Mouse (Mus musculus) retina, postnatal 1 day (tissue): ENCODE measurements around the gene Vti1a.
A peak's percentile ranks its signal among the peaks of the same experiment; 100 is the strongest.

Source experiments
- DNase-seq: peaks from one replicate; pipeline ENCODE4 v3.0.0-alpha.2; 2012

The Vti1a gene

DNA sequence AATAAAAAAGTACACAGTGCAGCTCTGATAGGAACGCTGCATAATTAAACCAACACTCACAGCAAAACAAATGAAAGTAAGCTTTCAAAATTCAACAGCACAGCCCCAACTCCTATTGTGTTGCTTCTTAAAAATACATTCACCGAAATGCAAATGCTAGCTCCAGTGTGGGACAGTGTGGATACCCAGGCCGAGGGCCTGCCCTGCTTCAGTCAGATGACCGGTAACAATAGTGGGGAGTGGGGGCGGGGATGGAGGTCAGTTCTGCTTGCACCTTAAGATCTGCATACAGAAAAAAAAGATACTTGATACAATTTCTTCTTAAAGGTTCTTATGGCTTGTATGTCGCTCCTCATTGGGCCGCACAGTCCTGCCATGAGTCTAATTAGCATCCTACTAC, 65.2 kb downstream of the Vti1a start:
- no peak for DNase-seq

DNA sequence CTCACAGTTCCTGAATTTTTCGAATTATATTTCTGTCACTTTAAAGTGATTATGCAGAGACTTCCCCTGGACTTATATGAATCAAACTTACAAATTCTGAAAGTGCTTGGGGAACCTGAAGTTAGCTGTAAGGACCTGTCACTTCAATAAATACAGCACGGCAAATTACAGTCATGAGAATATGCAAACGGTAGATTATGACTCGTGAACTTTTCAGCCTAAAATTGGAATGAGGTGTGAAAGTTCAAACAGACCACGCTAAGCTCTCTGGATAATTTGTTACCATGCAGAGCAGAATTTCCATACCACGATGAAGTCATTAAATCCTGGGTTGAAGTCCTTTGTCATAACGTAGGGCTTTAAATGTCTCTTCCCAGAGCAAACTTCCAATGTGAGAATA, 66.7 kb downstream of the Vti1a start:
- DNase-seq: no peak

DNA sequence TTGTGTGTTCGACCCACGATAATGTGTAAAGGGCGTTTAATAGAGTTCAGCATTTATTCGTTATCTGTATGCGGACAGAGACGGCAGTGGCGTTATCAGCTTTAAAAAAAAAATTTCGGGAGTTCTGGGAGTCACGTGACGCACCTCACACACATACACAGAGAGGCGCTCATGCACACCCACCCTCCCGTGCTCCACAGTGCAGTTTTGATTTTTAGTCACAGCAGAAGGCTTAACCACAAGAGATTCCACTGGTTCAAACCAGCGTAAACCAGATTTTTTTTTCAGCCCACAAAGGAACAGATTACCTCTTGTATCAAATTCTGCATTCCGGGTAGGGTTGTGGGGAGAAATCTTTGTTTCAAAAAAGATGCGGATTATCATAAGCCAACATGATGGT, 68.5 kb downstream of the Vti1a start:
- DNase-seq: peak; percentile 60

DNA sequence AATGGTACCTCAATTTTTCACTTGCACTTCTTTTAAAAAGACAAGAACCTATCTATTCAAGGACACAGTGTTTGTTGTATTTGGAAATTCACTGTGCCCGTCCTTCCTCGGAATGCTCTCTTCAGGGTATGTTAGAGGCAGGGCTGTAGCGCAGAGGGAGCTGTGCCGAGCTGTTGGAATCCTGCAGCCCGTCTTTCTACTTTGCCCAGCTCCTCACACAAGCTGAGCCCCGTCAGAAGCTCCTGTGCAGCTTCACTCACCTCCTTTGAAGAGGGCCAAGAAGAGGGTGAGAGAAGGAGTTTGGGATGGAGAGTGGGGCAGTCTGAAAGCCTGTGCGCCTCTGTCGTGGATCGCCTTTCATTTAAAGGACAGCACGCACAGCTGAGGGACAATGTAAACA, 72.9 kb downstream of the Vti1a start:
- no peak for DNase-seq

DNA sequence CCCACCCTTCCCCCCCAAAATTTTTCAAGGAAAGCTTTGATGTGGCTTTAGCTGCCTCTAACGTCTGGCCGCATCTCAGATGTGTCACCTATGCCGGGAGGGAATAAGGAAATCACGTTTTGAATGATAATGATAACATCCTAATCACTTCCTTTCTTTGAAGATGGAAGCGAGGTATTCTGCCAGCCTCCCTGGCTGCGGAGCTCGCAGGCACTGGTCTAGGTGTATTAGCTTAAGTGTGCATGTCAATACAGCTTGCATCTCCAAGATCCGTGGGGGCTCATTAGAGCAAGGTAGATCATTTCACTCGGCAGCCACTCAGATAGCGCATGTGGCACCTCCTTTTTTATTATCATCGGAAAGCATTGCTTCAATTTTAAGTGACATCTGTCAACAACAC, 74.2 kb downstream of the Vti1a start:
- no peak for DNase-seq

DNA sequence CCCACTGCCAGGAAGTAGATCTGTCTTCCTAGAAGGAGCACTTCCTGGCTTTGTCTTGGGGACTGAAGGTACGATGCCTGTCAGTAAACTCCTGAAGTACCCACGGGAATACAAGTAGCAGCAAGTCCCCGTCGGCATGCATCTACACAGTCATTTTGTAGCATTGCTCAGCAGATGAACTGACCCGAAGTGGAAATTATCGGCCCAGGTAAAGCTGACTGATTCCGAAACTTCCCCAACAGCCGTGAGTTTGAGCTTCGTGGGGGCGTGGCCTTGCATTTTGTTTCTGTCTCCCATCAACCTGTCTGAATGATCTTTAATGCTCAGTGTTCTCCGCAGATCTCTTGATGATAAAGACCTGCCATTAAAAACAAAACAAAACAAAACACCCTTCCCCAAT, 85.5 kb downstream of the Vti1a start:
- DNase-seq: no peak

DNA sequence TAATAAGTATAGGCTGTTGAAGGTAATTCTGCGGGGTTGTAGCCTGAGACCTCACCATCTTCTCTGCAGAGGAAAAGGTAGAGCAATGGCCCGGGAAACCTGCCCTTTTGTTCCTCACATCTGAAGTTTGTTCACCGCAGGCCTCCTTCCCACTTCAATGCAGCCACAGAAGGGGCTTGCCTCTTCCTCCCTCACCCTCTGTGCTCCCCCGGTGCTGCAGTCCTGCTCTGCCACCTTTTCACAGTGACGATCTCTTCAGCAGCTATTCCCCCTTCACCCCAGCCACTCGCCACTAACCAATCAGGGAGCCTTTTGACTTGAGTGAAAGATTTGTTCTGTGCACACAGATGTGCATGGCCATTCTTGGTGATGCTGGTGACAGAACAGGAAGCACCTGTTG, 92.4 kb downstream of the Vti1a start:
- no peak for DNase-seq

DNA sequence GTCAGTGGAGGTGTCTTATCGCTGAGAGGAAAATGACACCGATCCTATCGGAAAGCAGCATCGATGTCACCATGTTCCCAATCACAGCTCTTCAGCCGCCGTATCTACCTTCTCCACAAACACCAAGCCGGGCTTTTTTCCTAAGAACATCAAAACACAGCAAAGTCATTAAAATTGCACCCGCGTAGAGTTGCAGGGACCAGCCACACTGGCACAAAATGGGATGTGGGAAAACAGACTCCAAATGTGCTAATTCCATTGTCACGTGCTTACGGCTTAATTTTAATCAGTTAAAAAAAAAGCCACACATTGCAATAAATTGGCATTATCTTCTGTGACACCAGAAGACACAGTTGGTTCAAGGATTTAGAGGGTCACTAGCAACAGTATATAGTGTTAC, 95.3 kb downstream of the Vti1a start:
- no peak for DNase-seq

DNA sequence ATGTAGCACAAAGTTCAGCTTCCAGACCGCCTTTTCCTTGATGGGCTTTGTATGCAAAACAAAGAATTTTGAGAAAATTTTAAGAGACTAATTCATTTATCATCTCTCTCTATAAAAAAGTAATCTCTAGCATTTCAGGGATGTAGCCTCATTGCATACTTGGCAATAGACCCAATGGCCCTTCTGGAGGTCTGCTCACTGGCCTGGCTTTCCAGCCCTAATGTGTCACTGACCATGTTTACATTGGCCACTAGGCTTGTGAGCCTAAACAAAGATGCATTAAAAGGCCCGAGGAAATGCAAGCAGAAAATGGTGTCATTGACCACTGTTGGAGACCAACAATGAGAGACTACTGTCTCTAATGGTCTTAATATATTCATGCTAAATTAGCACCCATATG, 95.8 kb downstream of the Vti1a start:
- DNase-seq: peak; percentile 22

DNA sequence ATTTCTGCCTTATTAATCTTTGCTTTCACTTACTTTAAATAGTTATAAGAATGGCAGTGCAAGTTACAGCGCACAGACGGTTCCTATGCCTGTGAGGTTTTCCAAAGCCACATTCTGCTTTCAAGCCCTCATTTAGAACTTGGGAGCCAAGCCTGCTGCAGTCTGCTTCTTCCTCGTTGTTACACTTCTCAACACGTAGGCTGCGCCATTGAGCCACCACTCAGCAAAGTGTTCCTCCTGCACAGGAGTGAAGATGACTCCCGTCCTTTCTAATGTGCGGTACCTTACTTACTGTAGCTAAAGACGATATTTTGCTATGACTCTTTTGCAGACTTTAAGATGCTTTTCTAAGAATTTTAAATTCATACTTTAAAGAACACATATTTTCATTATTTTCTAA, 98.0 kb downstream of the Vti1a start:
- DNase-seq: peak; percentile 81

DNA sequence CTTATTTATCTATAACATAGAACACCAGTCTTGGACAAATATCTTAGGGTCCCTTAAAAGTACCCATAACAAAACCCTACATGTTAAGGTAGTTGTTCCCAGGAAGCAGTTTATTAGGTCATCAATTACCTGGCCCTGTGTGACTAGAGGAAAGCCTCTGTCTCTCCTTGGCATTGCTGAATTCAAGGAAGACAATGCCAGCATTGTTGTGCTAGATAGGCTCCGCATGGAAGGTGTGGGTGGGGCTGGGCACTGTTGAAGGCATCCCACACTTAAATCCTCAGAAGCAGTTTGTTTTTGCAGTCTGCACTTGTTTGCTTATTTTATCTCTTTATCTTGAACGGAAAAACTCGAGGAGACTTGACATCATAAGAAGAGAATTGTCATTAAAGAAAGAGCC, 102.7 kb downstream of the Vti1a start:
- no peak for DNase-seq

DNA sequence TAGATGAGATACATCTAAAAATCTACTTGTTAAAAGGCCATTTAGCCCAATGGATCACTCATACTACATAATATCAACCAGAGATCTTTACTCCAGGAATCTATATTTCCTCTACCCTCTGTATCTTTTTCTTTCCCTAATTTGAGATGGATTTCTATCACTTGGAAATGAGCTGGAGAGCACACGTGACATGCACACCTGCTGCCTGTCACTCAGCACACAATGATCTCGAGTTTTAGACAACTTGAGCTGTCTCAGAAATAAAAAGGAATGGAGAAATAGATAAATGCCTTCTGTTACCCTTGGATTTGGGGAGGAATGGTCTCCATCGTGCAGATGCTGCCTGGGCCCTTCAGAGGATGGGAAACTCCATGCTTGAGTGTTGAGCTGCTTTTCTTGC, 103.9 kb downstream of the Vti1a start:
- DNase-seq: no peak

DNA sequence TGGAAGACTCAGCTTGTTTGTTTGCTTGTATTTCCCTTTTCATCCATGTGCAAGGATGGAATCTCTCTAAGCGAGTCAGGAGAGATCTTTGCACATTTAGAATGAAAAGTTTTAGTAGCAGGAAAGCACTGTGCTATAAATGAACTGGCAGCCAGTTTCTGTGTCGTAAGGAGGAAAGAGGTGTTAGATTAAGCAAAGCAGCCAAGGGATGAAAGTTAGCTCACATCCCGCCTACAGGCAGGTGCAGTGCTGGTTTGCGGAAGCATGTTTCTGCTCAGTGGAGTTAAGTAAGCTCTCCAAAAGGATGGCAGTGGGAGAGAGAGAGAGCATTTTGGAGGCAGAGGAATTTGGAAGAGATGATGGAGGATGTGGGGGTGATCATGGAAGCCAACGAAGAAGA, 105.7 kb downstream of the Vti1a start:
- DNase-seq: no peak

DNA sequence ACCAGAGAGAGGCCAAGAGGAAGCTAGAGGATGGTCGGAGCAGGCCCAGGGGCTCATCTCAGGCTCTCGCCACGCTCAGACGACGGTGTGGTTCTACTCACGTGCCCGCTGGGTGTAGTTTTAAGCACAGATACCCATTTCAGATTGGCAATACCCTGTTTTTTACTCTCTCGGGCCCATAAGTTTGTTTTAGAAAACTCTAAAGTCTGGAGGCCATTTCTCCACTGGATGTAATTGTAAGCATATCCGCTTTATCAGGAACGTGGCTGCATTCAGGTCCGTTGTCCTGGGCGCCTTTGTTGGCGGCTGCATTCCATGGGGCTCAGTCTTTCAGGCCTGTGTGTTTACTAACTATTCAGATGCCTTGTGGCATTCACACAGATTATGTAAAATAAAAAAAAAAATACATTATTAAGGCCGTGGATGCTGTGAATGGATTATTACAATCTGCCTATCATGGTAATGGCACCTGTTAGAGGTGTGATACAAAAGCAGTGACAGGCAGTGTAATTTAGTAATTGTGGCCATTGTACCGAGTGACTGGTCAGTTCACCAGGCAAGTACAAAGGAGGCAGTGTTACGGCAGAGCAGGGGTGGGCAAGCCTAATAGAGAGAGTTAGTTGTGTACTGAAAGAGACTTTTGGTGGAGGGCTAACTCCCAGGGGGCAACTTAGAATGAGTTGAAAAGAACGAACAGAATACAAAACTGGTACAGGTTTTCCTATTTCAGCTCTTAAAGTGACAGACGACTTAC, 106.4 kb downstream of the Vti1a start:
- peak; percentile 66 for DNase-seq

DNA sequence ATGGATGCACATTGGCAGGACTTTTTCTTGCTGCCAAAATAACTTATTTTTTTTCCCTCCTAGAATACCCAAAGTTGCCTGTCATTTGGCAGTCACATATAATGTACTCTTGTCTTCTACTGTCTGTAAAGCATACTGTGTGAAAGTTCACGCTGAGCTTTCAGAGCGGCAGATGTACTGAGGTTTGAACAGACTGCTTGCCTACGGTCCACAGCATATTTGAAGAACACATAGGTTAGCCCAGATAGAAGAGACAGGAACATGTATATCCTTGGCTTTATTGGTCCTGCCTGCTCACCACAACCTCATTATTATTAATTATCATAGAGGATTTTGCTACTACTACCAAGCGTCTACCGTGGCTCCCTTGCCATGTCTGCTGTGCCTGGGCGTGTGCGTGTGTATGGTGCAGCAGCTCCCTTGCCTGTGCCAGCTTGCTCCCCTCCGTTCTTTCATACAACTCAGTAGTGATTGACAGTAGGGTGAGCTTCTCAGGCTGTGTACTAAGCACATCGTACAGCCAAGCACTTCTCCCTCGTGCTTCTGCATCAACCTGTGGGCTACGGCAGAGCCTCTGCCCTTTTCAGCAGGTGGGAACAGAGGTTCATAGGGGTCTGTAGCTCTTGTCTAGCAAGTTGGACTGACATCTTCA, 107.1 kb downstream of the Vti1a start:
- DNase-seq: no peak

DNA sequence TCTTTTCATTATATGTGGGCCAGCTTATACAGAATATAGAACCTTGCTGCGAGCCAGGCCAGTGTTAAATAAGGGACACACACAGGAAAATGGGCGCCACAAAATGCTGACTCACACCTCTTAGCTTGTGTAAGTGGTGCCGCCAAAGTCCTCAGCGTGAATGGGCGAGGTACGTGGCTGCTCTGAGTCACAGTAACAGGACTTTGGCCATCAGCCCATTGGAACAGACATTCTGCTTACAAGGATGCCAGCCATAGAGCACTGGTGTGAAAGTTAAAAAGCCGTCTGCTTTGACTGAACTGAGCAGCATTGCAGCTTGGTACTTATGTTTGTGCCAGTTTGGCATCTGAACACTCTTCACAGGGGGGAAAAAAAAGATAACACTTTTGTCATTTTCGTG, 107.9 kb downstream of the Vti1a start:
- DNase-seq: no peak

DNA sequence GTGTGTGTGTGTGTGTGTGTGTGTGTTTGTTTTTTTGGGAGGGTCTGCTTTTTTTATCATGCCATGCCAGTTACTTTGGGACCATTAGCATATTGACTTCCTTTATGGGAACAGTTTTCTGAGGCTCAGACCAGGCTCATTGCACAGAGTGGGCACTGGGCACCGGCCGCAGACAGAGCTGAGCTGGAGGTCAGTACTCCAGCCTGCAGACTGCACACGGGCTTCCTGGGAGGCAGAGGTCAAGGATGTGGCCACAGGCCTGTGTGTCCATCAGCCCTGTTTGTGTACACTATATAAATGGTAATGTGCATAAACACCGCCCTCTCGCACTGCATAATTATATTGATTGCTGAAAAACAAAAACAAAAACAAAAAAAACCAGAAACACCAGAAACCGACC, 108.4 kb downstream of the Vti1a start:
- no peak for DNase-seq

DNA sequence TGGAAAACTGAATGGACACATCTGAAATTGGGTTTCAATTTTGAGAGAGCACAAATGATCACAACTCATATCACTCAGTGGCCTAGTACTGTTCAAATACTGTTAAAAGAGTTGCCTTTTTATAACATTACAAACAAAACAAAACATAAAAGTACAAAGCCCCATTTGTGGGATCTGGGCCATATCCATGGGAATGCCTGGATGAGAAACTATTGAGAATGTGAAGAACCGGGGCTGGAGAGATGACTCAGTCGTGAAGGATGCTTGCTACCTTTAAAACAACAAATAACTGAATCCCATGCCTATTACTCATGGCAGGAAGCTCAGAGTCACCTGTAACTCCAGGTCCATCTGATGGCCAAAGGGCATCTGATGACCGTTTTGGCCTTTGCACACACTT, 124.2 kb downstream of the Vti1a start:
- no peak for DNase-seq

DNA sequence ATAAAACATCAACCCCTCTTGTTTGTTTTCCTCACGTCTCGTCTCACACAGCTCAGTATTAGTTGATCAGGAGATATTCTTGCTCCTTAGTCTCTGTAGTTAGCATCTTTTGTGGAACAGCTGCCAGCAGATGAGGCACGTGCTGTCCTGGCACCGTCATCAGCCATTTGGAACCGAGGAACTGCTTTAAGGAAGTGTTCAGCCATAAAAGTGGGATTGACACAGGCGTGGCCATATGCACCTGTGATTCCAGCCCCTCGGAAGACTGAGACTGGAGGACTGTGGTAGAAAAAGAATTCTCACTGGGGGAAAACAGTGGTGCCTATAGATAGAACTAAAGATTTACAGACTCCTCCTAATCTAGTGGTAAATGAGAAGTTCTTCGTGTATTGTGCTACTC, 127.5 kb downstream of the Vti1a start:
- DNase-seq: no peak

DNA sequence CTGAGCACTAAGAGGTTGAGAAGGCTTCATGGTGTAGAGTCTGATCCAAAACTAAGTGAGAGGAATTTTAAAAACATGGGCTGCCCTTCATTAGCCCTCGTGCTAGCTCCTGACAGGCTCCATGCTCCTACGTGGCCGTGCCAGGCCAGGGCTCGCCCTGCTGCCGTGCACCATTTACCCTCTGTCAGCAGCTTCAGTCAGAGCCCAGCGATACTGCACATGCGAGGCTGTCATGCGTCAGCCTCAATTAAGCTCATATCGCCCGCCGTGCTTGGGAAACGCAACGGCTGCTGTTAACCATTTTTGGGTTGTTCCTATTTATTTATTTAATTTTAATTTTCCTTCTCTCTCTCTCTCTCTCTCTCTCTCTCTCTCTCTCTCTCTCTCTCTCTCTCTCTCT, 133.0 kb downstream of the Vti1a start:
- peak; percentile 87 for DNase-seq

DNA sequence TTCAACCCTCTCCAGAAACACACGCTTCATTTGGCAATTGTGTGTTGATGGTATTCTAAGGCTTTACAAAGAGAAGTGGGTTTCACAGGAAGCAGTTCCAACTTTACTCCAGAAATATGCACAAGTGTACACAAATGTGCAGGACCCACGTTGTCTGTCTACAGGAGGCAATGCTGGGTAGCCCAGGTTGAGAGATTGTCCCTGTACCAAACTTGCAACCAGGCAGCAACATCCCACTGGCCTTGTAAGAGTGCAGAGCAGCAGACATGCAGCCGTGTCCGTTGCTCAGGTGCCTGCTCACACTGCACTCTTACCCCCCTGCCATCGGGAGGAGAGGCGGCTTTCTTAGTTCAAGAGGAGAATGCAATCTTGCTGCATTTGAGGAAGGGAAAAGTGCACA, 133.4 kb downstream of the Vti1a start:
- no peak for DNase-seq

DNA sequence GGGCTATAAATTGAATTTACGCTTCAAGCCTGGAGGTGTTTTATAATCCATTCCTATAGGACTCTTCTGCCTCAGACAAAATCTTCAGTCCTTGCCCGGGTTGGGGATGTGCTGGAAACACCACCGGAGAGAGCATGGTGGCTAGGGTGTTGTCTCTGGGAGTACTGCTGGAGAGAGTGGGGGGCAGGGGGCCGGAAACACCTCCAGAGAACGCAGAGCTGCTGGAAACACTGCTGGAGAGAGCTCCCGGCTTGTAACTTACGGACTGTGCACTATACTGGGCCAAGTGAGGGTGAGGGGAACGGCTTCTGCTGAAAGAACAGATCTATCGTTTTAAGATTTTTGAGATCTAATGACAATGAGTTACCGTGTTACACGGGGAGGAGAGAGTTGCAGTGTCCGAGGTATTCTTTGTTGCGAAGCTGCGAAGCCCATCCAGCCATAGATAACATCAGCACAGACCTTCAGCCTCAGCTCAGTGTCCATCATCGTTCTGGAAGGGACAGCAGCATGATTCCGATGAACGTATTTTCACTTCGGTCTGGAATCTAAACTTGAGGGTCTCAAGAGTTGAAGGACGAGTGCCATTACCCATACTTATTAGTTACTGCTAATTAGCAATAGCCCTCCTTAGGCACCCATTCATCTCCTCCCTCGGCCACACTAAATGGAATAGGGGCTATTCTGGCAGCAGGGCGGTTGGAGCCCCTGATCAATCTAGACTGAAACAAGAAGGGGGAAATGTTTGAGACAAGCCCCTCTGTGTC, 140.4 kb downstream of the Vti1a start:
- DNase-seq: no peak

DNA sequence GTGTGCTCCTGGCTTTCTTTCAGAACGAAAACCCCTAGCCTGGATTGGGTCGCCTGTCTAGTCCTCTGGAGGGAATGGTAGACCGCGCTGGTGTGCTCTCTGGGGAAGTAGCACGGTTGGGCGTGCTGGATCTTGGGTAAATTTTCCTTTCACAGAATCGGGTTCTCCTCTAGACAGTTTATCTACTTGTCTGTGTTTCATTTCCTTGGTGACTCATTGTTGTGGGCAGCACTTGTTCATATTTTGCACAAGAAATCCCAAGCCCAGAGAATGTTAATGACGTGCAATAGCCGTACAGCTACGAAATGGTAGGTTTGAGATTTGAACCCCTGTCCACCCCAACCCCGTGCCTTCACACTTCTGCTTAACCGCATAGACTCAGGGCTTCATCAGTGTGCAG, 145.9 kb downstream of the Vti1a start:
- no peak for DNase-seq

DNA sequence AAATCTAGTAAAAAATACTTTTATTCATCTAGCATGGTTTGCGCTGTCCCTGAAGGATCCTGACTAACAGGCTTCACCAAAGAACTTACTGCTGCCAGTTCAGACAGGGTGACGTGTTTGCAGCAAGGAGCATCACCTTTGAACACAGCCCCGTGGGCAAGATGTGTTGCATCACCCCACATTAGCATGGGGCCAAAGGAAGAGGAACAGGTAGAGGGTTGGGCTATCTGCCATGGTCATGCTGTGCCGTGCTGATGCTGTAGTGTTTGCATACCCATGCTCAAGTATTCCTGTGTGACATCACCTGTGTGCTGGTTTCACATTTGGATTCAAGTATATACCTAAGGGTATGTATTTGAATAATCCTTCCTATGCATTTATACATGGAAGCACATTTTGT, 147.6 kb downstream of the Vti1a start:
- no peak for DNase-seq
